12 mouse cellular contexts compared by ENCODE assay signal in the genomic region with DNA sequence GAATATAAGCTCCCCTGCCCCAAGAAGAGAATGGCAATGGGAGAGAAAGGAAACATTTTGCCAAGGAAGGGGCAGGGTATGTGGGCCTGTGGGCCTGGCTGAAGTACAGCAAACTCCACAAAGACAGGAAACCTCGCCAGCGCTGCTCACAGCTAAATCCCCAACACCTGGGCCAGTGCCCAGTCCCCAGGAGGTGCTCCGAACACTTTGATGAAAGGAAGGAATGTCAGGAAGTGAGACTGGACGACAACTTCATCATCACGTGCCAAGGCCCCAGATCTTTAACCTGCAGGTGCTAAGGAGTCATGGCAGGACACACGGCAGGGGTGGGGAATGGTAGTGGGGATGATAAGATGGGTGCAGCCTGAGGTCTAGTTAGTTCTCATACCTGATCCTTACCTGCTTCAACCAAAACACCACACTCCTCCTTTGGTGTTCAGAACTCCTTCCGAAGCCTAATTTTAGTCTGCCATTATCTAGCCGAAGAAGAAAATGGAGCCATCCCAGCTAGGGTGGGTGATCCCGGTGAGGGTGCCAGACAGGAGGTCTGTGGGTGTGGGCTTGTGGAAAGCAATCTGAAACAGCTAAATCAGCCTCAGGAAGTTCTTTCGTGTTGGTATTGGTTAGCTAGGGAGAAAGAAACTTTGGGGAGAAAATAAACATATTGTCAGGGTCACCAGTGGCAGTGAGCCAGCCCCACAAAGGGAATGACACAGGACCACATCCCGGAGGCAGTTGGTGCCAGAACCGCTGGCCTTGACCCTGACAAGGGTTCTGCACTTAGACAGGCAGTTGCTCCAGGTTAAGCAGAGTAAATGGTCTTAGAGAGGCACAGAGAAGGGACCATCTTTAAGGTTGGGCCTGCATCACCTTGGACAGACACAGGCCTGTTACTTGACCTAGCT. TPM values are rescaled to one million over a fixed set of nuclear protein-coding genes. Genes with fewer than 3 reads are reported as not detected.
A peak's percentile ranks its signal among the peaks of the same experiment; 100 is the strongest.
DNase-seq lines count a peak whose midpoint lies in the region; ATAC-seq and TF ChIP-seq lines count a peak whose summit lies in the region.
"Had no signal": no experiment of that assay in that cellular context is flagged by ENCODE, and none has a peak within 500 bp of the region (broad histone marks: within the 10 kb centered on the region; RNA-seq: fewer than 3 reads in every experiment).

No protein-coding gene starts in this region.

- no peak overlapping the region for H3K9ac ChIP-seq in hindbrain, embryonic 15.5 days
- no peak overlapping the region for H3K9ac ChIP-seq in midbrain, embryonic 11.5 days (ENCODE audit: low read length)
- no peak overlapping the region for H3K9ac ChIP-seq in midbrain, postnatal 0 days (replicated peaks; ENCODE audit: low read length, poor library complexity, severe bottlenecking)
- H3K9ac ChIP-seq: hindbrain, embryonic 14.5 days; liver, embryonic 14.5 days had no signal

- ATAC-seq in hindbrain, embryonic 15.5 days (ENCODE audit: low FRiP score, low read depth) = no peak
- no peak for ATAC-seq in midbrain, embryonic 11.5 days (ENCODE audit: low FRiP score)
- ATAC-seq in midbrain, postnatal 0 days (ENCODE audit: low FRiP score) = no peak

- H3K9me3 ChIP-seq in hindbrain, embryonic 15.5 days = no peaks in the 10 kb centered on the region
- no peaks in the 10 kb centered on the region for H3K9me3 ChIP-seq in hindbrain, embryonic 10.5 days
- no peaks in the 10 kb centered on the region for H3K9me3 ChIP-seq in midbrain, embryonic 11.5 days (ENCODE audit: control insufficient read depth, low read length)
- H3K9me3 ChIP-seq in midbrain, postnatal 0 days (ENCODE audit: low read length) = no peaks in the 10 kb centered on the region

- 0 out of 2 replicates have a peak, but pooled peaks cover 3% of the 10 kb centered on the region for H3K4me1 ChIP-seq in hindbrain, embryonic 15.5 days (replicated peaks)
- H3K4me1 ChIP-seq in hindbrain, embryonic 10.5 days (replicated peaks) = peaks cover 50% of the 10 kb centered on the region
- H3K4me1 ChIP-seq in midbrain, embryonic 11.5 days (ENCODE audit: control insufficient read depth, insufficient read depth, low read length) = no peaks in the 10 kb centered on the region
- no peaks in the 10 kb centered on the region for H3K4me1 ChIP-seq in midbrain, postnatal 0 days (ENCODE audit: insufficient read depth, low read length)
- H3K4me1 ChIP-seq in cortical plate, adult 2 months (ENCODE audit: control insufficient read depth, insufficient read depth, low read length) = peaks cover 14% of the 10 kb centered on the region; the same call in 1 of the 2 replicates

- WGBS in hindbrain, embryonic 15.5 days = 74% methylated on average over 12 of the region's 12 CpGs
- WGBS in hindbrain, embryonic 10.5 days = 78% methylated on average over 12 of the region's 12 CpGs
- whole genome bisulfite sequencing in midbrain, embryonic 11.5 days = 71% methylated on average over 12 of the region's 12 CpGs
- 72% methylated on average over 12 of the region's 12 CpGs for WGBS in midbrain, postnatal 0 days

- no peak overlapping the region for H3K4me3 ChIP-seq in hindbrain, embryonic 15.5 days
- no peak overlapping the region for H3K4me3 ChIP-seq in hindbrain, embryonic 10.5 days
- no peak overlapping the region for H3K4me3 ChIP-seq in midbrain, embryonic 11.5 days (ENCODE audit: low read depth, low read length)
- no peak overlapping the region for H3K4me3 ChIP-seq in midbrain, postnatal 0 days (ENCODE audit: low read depth, low read length)
- no peak overlapping the region for H3K4me3 ChIP-seq in cortical plate, adult 2 months (ENCODE audit: insufficient read depth, low read length)

- 0 out of 2 replicates have a peak, but pooled peaks cover 4% of the 10 kb centered on the region for H3K36me3 ChIP-seq in hindbrain, embryonic 15.5 days
- peaks cover 8% of the 10 kb centered on the region; the same call in 1 of the 2 replicates for H3K36me3 ChIP-seq in hindbrain, embryonic 10.5 days
- no peaks in the 10 kb centered on the region for H3K36me3 ChIP-seq in midbrain, embryonic 11.5 days (ENCODE audit: control insufficient read depth, insufficient read depth, low read length)
- H3K36me3 ChIP-seq in midbrain, postnatal 0 days (ENCODE audit: insufficient read depth, low read length) = peaks cover 13% of the 10 kb centered on the region

- DNase-seq in hindbrain, embryonic 10.5 days (ENCODE audit: low spot score) = no peak
- peak; percentile 53 for DNase-seq in midbrain, embryonic 11.5 days (ENCODE audit: low spot score, missing footprints)
- no peak for DNase-seq in midbrain, postnatal 0 days (ENCODE audit: low spot score)
- DNase-seq in adrenal gland, adult 2 months = peak; percentile 91
- DNase-seq in layer of hippocampus, postnatal 25 days (ENCODE audit: extremely low spot score in 1 of 2, low spot score in 1 of 2) = no peak
- DNase-seq: kidney, postnatal 4 days; thymus, postnatal 36 days had no signal

- H3K4me2 ChIP-seq in hindbrain, embryonic 15.5 days = no peak overlapping the region
- no peak overlapping the region for H3K4me2 ChIP-seq in midbrain, embryonic 11.5 days
- H3K4me2 ChIP-seq in midbrain, postnatal 0 days (ENCODE audit: low read depth, low read length, poor library complexity, severe bottlenecking) = no peak overlapping the region
- H3K4me2 ChIP-seq: hindbrain, embryonic 14.5 days had no signal

- TF ChIP-seq CTCF in midbrain, postnatal 0 days (IDR thresholded peaks at IDR 0.05) = no peak
- TF ChIP-seq CTCF in cortical plate, adult 2 months (IDR thresholded peaks at IDR 0.05; ENCODE audit: extremely low read depth, insufficient read depth, low read length) = no peak

- no peak for TF ChIP-seq POLR2A in cortical plate, adult 2 months (IDR thresholded peaks at IDR 0.05; ENCODE audit: extremely low read depth, insufficient read depth, low read length)

- no peaks in the 10 kb centered on the region for H3K27me3 ChIP-seq in hindbrain, embryonic 15.5 days
- H3K27me3 ChIP-seq in hindbrain, embryonic 10.5 days (ENCODE audit: insufficient read depth, poor library complexity, severe bottlenecking) = no peaks in the 10 kb centered on the region; the same call in 1 of the 2 replicates
- no peaks in the 10 kb centered on the region for H3K27me3 ChIP-seq in midbrain, embryonic 11.5 days (ENCODE audit: control insufficient read depth, insufficient read depth, low read length)
- no peaks in the 10 kb centered on the region for H3K27me3 ChIP-seq in midbrain, postnatal 0 days (ENCODE audit: insufficient read depth, low read length)

- 0 out of 2 replicates have a peak overlapping the region, but pooled peaks have one; percentile 22 for H3K27ac ChIP-seq in hindbrain, embryonic 15.5 days (replicated peaks)
- H3K27ac ChIP-seq in hindbrain, embryonic 10.5 days = no peak overlapping the region
- H3K27ac ChIP-seq in midbrain, embryonic 11.5 days (ENCODE audit: low read depth, low read length) = no peak overlapping the region
- H3K27ac ChIP-seq in midbrain, postnatal 0 days (ENCODE audit: low read depth, low read length) = no peak overlapping the region
- H3K27ac ChIP-seq in cortical plate, adult 2 months (ENCODE audit: insufficient read depth, low read length) = peak overlapping the region; percentile 37
- H3K27ac ChIP-seq: hindbrain, embryonic 14.5 days; liver, embryonic 14.5 days had no signal

RNA-seq across cellular contexts. Expression of a gene that starts 25.6 kb away (rescaled TPM):
- polyA plus RNA-seq in hindbrain, embryonic 15.5 days (2015; fragmentation: Nextera tagmentation; extraction: Ambion mirVana) = 2.5 and 3.7 TPM in 2 replicates
- 0.71 and 1.6 TPM in 2 replicates for polyA plus RNA-seq in hindbrain, embryonic 10.5 days (2016; fragmentation: Nextera tagmentation; extraction: Ambion mirVana)
- 0.78 and 1.0 TPM in 2 replicates for polyA plus RNA-seq in midbrain, embryonic 11.5 days (2014; fragmentation: Nextera tagmentation; extraction: Ambion mirVana)
- total RNA-seq in midbrain, postnatal 0 days (2014; rRNA removed) = 42.3 and 49.5 TPM in 2 replicates
- 3.2 and 3.6 TPM in 2 replicates for polyA plus RNA-seq in midbrain, postnatal 0 days (2015; fragmentation: Nextera tagmentation; extraction: Ambion mirVana)
- total RNA-seq in adrenal gland, adult 2 months (2021) = 10 to 100 TPM in 1 of 2 experiments, 1 to 10 TPM in 1; 8.2 to 17.0 TPM
- polyA plus RNA-seq in adrenal gland, adult 2 months (2012; rRNA removed) = 54.9 and 59.4 TPM in 2 replicates
- polyA plus RNA-seq in cortical plate, adult 2 months (2012; rRNA removed) = 147 and 154 TPM in 2 replicates
- total RNA-seq in layer of hippocampus, postnatal 25 days (2021) = 10 to 100 TPM; 83.9 to 92.6 TPM

RNA-seq across cellular contexts. Expression of a gene that starts 40.7 kb away (rescaled TPM):
- 1.4 and 2.3 TPM in 2 replicates for polyA plus RNA-seq in hindbrain, embryonic 15.5 days (2015; fragmentation: Nextera tagmentation; extraction: Ambion mirVana)
- polyA plus RNA-seq in hindbrain, embryonic 10.5 days (2016; fragmentation: Nextera tagmentation; extraction: Ambion mirVana) = not detected in 2 replicates
- polyA plus RNA-seq in midbrain, embryonic 11.5 days (2014; fragmentation: Nextera tagmentation; extraction: Ambion mirVana) = 0.12 TPM in 1 of 2 replicates, not detected in the other
- total RNA-seq in midbrain, postnatal 0 days (2014; rRNA removed) = 0.22 and 1.3 TPM in 2 replicates
- polyA plus RNA-seq in midbrain, postnatal 0 days (2015; fragmentation: Nextera tagmentation; extraction: Ambion mirVana) = 1.3 and 1.5 TPM in 2 replicates
- 1,000 to 10,000 TPM; 6,621 to 7,422 TPM for total RNA-seq in adrenal gland, adult 2 months (2021)
- polyA plus RNA-seq in adrenal gland, adult 2 months (2012; rRNA removed) = 1,463 and 1,873 TPM in 2 replicates
- polyA plus RNA-seq in cortical plate, adult 2 months (2012; rRNA removed) = 8.3 and 9.0 TPM in 2 replicates
- 1 to 10 TPM; 1.1 to 3.1 TPM for total RNA-seq in layer of hippocampus, postnatal 25 days (2021)
- total RNA-seq: common myeloid progenitor, adult 5-6 weeks had no signal

RNA-seq across cellular contexts. Expression of a gene that starts 54.8 kb away (rescaled TPM):
- 164 and 172 TPM in 2 replicates for polyA plus RNA-seq in hindbrain, embryonic 15.5 days (2015; fragmentation: Nextera tagmentation; extraction: Ambion mirVana)
- 118 and 143 TPM in 2 replicates for polyA plus RNA-seq in hindbrain, embryonic 10.5 days (2016; fragmentation: Nextera tagmentation; extraction: Ambion mirVana)
- 111 and 112 TPM in 2 replicates for polyA plus RNA-seq in midbrain, embryonic 11.5 days (2014; fragmentation: Nextera tagmentation; extraction: Ambion mirVana)
- total RNA-seq in midbrain, postnatal 0 days (2014; rRNA removed) = 103 and 132 TPM in 2 replicates
- polyA plus RNA-seq in midbrain, postnatal 0 days (2015; fragmentation: Nextera tagmentation; extraction: Ambion mirVana) = 161 and 169 TPM in 2 replicates
- total RNA-seq in adrenal gland, adult 2 months (2021) = 10 to 100 TPM; 73.9 to 81.5 TPM
- 273 and 305 TPM in 2 replicates for polyA plus RNA-seq in adrenal gland, adult 2 months (2012; rRNA removed)
- 144 and 145 TPM in 2 replicates for polyA plus RNA-seq in cortical plate, adult 2 months (2012; rRNA removed)
- total RNA-seq in layer of hippocampus, postnatal 25 days (2021) = 100 to 1,000 TPM; 100 to 101 TPM

Comparison
In these comparisons a context has a peak if more than half of its experiments do, and no peak if none do; other contexts are left out.
1. H3K27ac ChIP-seq: peak in hindbrain, embryonic 15.5 days (single experiment) and cortical plate, adult 2 months (single experiment); none in hindbrain, embryonic 10.5 days (single experiment), midbrain, embryonic 11.5 days (single experiment) and midbrain, postnatal 0 days (single experiment).
2. DNase-seq: peak in midbrain, embryonic 11.5 days (single experiment) and adrenal gland, adult 2 months (single experiment); none in hindbrain, embryonic 10.5 days (single experiment), midbrain, postnatal 0 days (single experiment) and layer of hippocampus, postnatal 25 days (0 of 2).
3. RNA of a gene that starts 25.6 kb away (polyA plus RNA-seq): 147 to 154 TPM in cortical plate, adult 2 months and 54.9 to 59.4 TPM in adrenal gland, adult 2 months; 3.2 to 3.6 TPM in midbrain, postnatal 0 days, 2.5 to 3.7 TPM in hindbrain, embryonic 15.5 days, 0.71 to 1.6 TPM in hindbrain, embryonic 10.5 days and 0.78 to 1.0 TPM in midbrain, embryonic 11.5 days; every median in the first group is over 10 times any median in the second.
4. RNA of a gene that starts 40.7 kb away (polyA plus RNA-seq): 1,463 to 1,873 TPM in adrenal gland, adult 2 months; 8.3 to 9.0 TPM in cortical plate, adult 2 months, 1.4 to 2.3 TPM in hindbrain, embryonic 15.5 days, 1.3 to 1.5 TPM in midbrain, postnatal 0 days, 0.12 TPM in midbrain, embryonic 11.5 days and not detected in hindbrain, embryonic 10.5 days; every median in the first group is over 100 times any median in the second.